Mouse (Mus musculus): Measurements from ENCODE around the gene Ppp1r37.

DNA sequence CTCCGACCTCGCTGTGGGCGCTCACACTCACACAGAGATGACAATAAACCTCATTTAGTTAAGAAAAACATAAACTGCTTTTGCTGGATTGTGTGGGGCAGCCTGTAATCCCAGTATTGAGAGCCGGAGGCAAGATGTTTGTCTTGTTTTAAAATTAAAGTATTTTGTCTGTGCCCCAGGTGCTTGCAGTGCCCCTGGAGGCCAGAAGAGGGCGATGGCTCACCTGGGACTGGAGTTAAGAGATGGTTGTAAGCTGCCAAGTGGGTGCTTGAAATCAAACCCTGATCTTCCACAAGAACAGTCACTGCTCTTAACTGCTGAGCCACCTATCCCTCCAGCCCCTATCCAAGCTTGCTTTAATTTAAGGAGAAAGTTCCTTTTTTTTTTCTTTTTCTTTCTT is 48.1 kb upstream of the Ppp1r37 start:
- TF ChIP-seq POLR2A (IDR thresholded peaks at IDR 0.05; ENCODE audit: control insufficient read depth, extremely low read depth, insufficient read depth, low read length, poor library complexity) (no peak), CTCF (IDR thresholded peaks at IDR 0.05; ENCODE audit: borderline replicate concordance, control insufficient read depth, extremely low read depth, insufficient read depth, low read length, poor library complexity) (no peak)
